Mouse (Mus musculus): ENCODE data around the gene Fam198b. TPM values are rescaled to one million over a fixed set of nuclear protein-coding genes. Genes with fewer than 3 reads are reported as not detected.

Fam198b gene
- total RNA-seq, 1 experiment from 2014 or later, result not detected

GRCm38 (mm10) chr3:79910375-79911141, 26.2 kb downstream of the Fam198b start:
- 0 out of 2 replicates have a peak, but pooled peaks have one; percentile 22 for ATAC-seq (replicated peaks; ENCODE audit: insufficient number of reproducible peaks, low FRiP score, low TSS enrichment, poor library complexity, severe bottlenecking)

GRCm38 (mm10) chr3:79911166-79911565, 26.8 kb downstream of the Fam198b start:
- no peak for ATAC-seq (replicated peaks; ENCODE audit: insufficient number of reproducible peaks, low FRiP score, low TSS enrichment, poor library complexity, severe bottlenecking)

GRCm38 (mm10) chr3:79914012-79914411, 29.7 kb downstream of the Fam198b start:
- ATAC-seq (replicated peaks; ENCODE audit: insufficient number of reproducible peaks, low FRiP score, low TSS enrichment, poor library complexity, severe bottlenecking), result no peak

GRCm38 (mm10) chr3:79916185-79916584, 31.9 kb downstream of the Fam198b start:
- ATAC-seq (replicated peaks; ENCODE audit: insufficient number of reproducible peaks, low FRiP score, low TSS enrichment, poor library complexity, severe bottlenecking), result no peak

- no peak for ATAC-seq (replicated peaks; ENCODE audit: insufficient number of reproducible peaks, low FRiP score, low TSS enrichment, poor library complexity, severe bottlenecking)
Observed at GRCm38 (mm10) chr3:79918761-79919160, 34.4 kb downstream of the Fam198b start.

GRCm38 (mm10) chr3:79925950-79926697, 41.8 kb downstream of the Fam198b start:
- no peak for ATAC-seq (replicated peaks; ENCODE audit: insufficient number of reproducible peaks, low FRiP score, low TSS enrichment, poor library complexity, severe bottlenecking)

GRCm38 (mm10) chr3:79927050-79927449, 42.7 kb downstream of the Fam198b start:
- ATAC-seq (replicated peaks; ENCODE audit: insufficient number of reproducible peaks, low FRiP score, low TSS enrichment, poor library complexity, severe bottlenecking), result no peak

GRCm38 (mm10) chr3:79928409-79928808, 44.1 kb downstream of the Fam198b start:
- ATAC-seq (replicated peaks; ENCODE audit: insufficient number of reproducible peaks, low FRiP score, low TSS enrichment, poor library complexity, severe bottlenecking), result no peak

GRCm38 (mm10) chr3:79930141-79930744, 45.9 kb downstream of the Fam198b start:
- no peak for ATAC-seq (replicated peaks; ENCODE audit: insufficient number of reproducible peaks, low FRiP score, low TSS enrichment, poor library complexity, severe bottlenecking)

- peak; percentile 66; the same call in 1 of the 2 replicates for ATAC-seq (replicated peaks; ENCODE audit: insufficient number of reproducible peaks, low FRiP score, low TSS enrichment, poor library complexity, severe bottlenecking)
Observed at GRCm38 (mm10) chr3:79936213-79936612, 51.9 kb downstream of the Fam198b start.

GRCm38 (mm10) chr3:79936730-79937447, 52.6 kb downstream of the Fam198b start:
- ATAC-seq (replicated peaks; ENCODE audit: insufficient number of reproducible peaks, low FRiP score, low TSS enrichment, poor library complexity, severe bottlenecking), result no peak

- no peak for ATAC-seq (replicated peaks; ENCODE audit: insufficient number of reproducible peaks, low FRiP score, low TSS enrichment, poor library complexity, severe bottlenecking)
Observed at GRCm38 (mm10) chr3:79947736-79948135, 63.4 kb downstream of the Fam198b start.

GRCm38 (mm10) chr3:79948151-79948550, 63.8 kb downstream of the Fam198b start:
- no peak for ATAC-seq (replicated peaks; ENCODE audit: insufficient number of reproducible peaks, low FRiP score, low TSS enrichment, poor library complexity, severe bottlenecking)

GRCm38 (mm10) chr3:79953164-79953759, 68.9 kb downstream of the Fam198b start:
- no peak for ATAC-seq (replicated peaks; ENCODE audit: insufficient number of reproducible peaks, low FRiP score, low TSS enrichment, poor library complexity, severe bottlenecking)

- ATAC-seq (replicated peaks; ENCODE audit: insufficient number of reproducible peaks, low FRiP score, low TSS enrichment, poor library complexity, severe bottlenecking), result no peak
Observed at GRCm38 (mm10) chr3:79955262-79955661, 70.9 kb downstream of the Fam198b start.

GRCm38 (mm10) chr3:79956792-79957191, 72.5 kb downstream of the Fam198b start:
- ATAC-seq (replicated peaks; ENCODE audit: insufficient number of reproducible peaks, low FRiP score, low TSS enrichment, poor library complexity, severe bottlenecking), result no peak

GRCm38 (mm10) chr3:79957752-79958151, 73.4 kb downstream of the Fam198b start:
- no peak for ATAC-seq (replicated peaks; ENCODE audit: insufficient number of reproducible peaks, low FRiP score, low TSS enrichment, poor library complexity, severe bottlenecking)

GRCm38 (mm10) chr3:79966709-79967108, 82.4 kb downstream of the Fam198b start:
- no peak for ATAC-seq (replicated peaks; ENCODE audit: insufficient number of reproducible peaks, low FRiP score, low TSS enrichment, poor library complexity, severe bottlenecking)

GRCm38 (mm10) chr3:79967346-79967745, 83.0 kb downstream of the Fam198b start:
- ATAC-seq (replicated peaks; ENCODE audit: insufficient number of reproducible peaks, low FRiP score, low TSS enrichment, poor library complexity, severe bottlenecking), result no peak

Data from monocyte, adult 5-6 weeks (primary cell).